Mouse (Mus musculus) limb, embryonic 11.5 days (tissue): ENCODE results near the gene Mns1. TPM values are rescaled to one million over a fixed set of nuclear protein-coding genes. Genes with fewer than 3 reads are reported as not detected.

Experiments
- ATAC-seq: fragments of 200-750 bp; cut with Nextera tagmentation; 2 replicates; pipeline ENCODE4 v1.8.0; 2017; ENCODE audit warnings: low read depth; ENCODE audit not compliant: insufficient number of reproducible peaks, low FRiP score, low TSS enrichment
- DNase-seq: peaks from one replicate; pipeline ENCODE4 v3.0.0-alpha.2; 2015; ENCODE audit warnings: low spot score
- H3K27ac ChIP-seq: fragments of 300-500 bp; sonication (generic); replicated peaks from 2 replicates; pipeline ENCODE4 v1.5.1; 2014; ENCODE audit warnings: low read depth, mild to moderate bottlenecking, low read length
- H3K27me3 ChIP-seq: fragments of 300-500 bp; sonication (generic); 2 replicates; pipeline ENCODE4 v1.6.1; 2014; ENCODE audit warnings: mild to moderate bottlenecking, low read length, mixed read lengths; ENCODE audit not compliant: control insufficient read depth, insufficient read depth
- H3K36me3 ChIP-seq: fragments of 300-500 bp; sonication (generic); 2 replicates; pipeline ENCODE4 v1.6.1; 2014; ENCODE audit warnings: mild to moderate bottlenecking, low read length, moderate library complexity, mixed read lengths; ENCODE audit not compliant: control insufficient read depth, insufficient read depth
- H3K4me1 ChIP-seq: fragments of 300-500 bp; sonication (generic); 2 replicates; pipeline ENCODE4 v1.6.1; 2014; ENCODE audit warnings: low read length, mixed read lengths; ENCODE audit not compliant: control insufficient read depth, insufficient read depth
- H3K4me2 ChIP-seq: fragments of 300-500 bp; sonication (generic); 2 replicates; pipeline ENCODE4 v1.6.1; 2014; ENCODE audit warnings: low read depth, mild to moderate bottlenecking, moderate library complexity; ENCODE audit not compliant: severe bottlenecking
- H3K4me3 ChIP-seq: fragments of 300-500 bp; sonication (generic); 2 replicates; pipeline ENCODE4 v1.5.1; 2014; ENCODE audit warnings: low read depth, low read length
- H3K9ac ChIP-seq: fragments of 300-500 bp; sonication (generic); 2 replicates; pipeline ENCODE4 v1.6.1; 2014; ENCODE audit warnings: mild to moderate bottlenecking, low read length
- H3K9me3 ChIP-seq: fragments of 300-500 bp; sonication (generic); 2 replicates; pipeline ENCODE4 v1.6.1; 2016; ENCODE audit warnings: low read length; ENCODE audit not compliant: control insufficient read depth
- WGBS: fragments of 180-500 bp; shearing (Covaris S2); extraction: QIAGEN DNeasy Blood & Tissue Kit; methylation state at CpG from one replicate; pipeline ENCODE4 v1.1.7; 2014; 5-methylcytosine and 5-hydroxymethylcytosine counted together
- polyA plus RNA-seq: library from polyadenylated mRNA; unstranded; fragments of >200 nt; fragmentation: Nextera tagmentation; extraction: Ambion mirVana; gene quantifications from 2 replicates; pipeline ENCODE4 v1.2.1, GENCODE M21; 2014

The Mns1 gene
- polyA plus RNA-seq, 1 experiment from 2014 or later: 55.7 TPM

- Histone ChIP-seq H3K4me1 (no peaks in the 10 kb centered on the region), H3K36me3 (peaks cover 3% of the 10 kb centered on the region; the same call in 1 of the 2 replicates), H3K4me3 (no peak overlapping the region), H3K27ac (no peak overlapping the region), H3K27me3 (no peaks in the 10 kb centered on the region), H3K9me3 (no peaks in the 10 kb centered on the region), H3K4me2 (no peak overlapping the region), H3K9ac (no peak overlapping the region)
- DNase-seq (no peak), ATAC-seq (no peak)
- 92% methylated on average over 10 of the region's 10 CpGs for WGBS
These were observed 30.8 kb downstream of the Mns1 start for GRCm38 (mm10) chr9:72468616-72469015.

- Histone ChIP-seq H3K4me3 (no peak overlapping the region), H3K4me2 (no peak overlapping the region), H3K9me3 (no peaks in the 10 kb centered on the region), H3K4me1 (peaks cover 3% of the 10 kb centered on the region; the same call in 1 of the 2 replicates), H3K27ac (no peak overlapping the region), H3K36me3 (peaks cover 3% of the 10 kb centered on the region; the same call in 1 of the 2 replicates), H3K27me3 (no peaks in the 10 kb centered on the region), H3K9ac (no peak overlapping the region)
- 90% methylated on average over 1 of the region's 1 CpGs for WGBS
- no peak for DNase-seq
- no peak for ATAC-seq
These were observed 32.0 kb downstream of the Mns1 start for GRCm38 (mm10) chr9:72469851-72470250.

GRCm38 (mm10) chr9:72475511-72475910 lies 37.7 kb downstream of the Mns1 start:
- Histone ChIP-seq H3K27ac (no peak overlapping the region), H3K4me2 (no peak overlapping the region), H3K9ac (no peak overlapping the region), H3K9me3 (no peaks in the 10 kb centered on the region), H3K36me3 (peaks cover 5% of the 10 kb centered on the region; the same call in 1 of the 2 replicates), H3K27me3 (no peaks in the 10 kb centered on the region), H3K4me3 (no peak overlapping the region), H3K4me1 (peaks cover 3% of the 10 kb centered on the region; the same call in 1 of the 2 replicates)
- ATAC-seq: no peak
- peak; percentile 38 for DNase-seq
- WGBS: 59% methylated on average over 9 of the region's 9 CpGs

GRCm38 (mm10) chr9:72477306-72477705 lies 39.5 kb downstream of the Mns1 start:
- 63% methylated on average over 6 of the region's 6 CpGs for WGBS
- ATAC-seq (no peak), DNase-seq (no peak)
- Histone ChIP-seq H3K4me3 (no peak overlapping the region), H3K9ac (no peak overlapping the region), H3K36me3 (peaks cover 2% of the 10 kb centered on the region; the same call in 1 of the 2 replicates), H3K4me2 (no peak overlapping the region), H3K27ac (no peak overlapping the region), H3K27me3 (no peaks in the 10 kb centered on the region), H3K9me3 (no peaks in the 10 kb centered on the region), H3K4me1 (peaks cover 3% of the 10 kb centered on the region; the same call in 1 of the 2 replicates)

GRCm38 (mm10) chr9:72479276-72479675 lies 41.5 kb downstream of the Mns1 start:
- no peaks in the 10 kb centered on the region for H3K27me3 ChIP-seq

GRCm38 (mm10) chr9:72488523-72488922 lies 50.7 kb downstream of the Mns1 start:
- Histone ChIP-seq H3K36me3 (peaks cover 8% of the 10 kb centered on the region), H3K4me3 (no peak overlapping the region), H3K27ac (no peak overlapping the region), H3K27me3 (no peaks in the 10 kb centered on the region), H3K4me2 (no peak overlapping the region), H3K4me1 (peaks cover 4% of the 10 kb centered on the region; the same call in 1 of the 2 replicates), H3K9ac (no peak overlapping the region), H3K9me3 (no peaks in the 10 kb centered on the region)
- ATAC-seq (no peak), DNase-seq (no peak)

More at GRCm38 (mm10) chr9:72479276-72479675, 41.5 kb downstream of the Mns1 start:
- peaks cover 3% of the 10 kb centered on the region; the same call in 1 of the 2 replicates for H3K4me1 ChIP-seq
- no peak overlapping the region for H3K27ac ChIP-seq
- H3K36me3 ChIP-seq: peaks cover 2% of the 10 kb centered on the region; the same call in 1 of the 2 replicates
- H3K9me3 ChIP-seq: no peaks in the 10 kb centered on the region
- WGBS: 89% methylated on average over 1 of the region's 1 CpGs
- H3K4me2 ChIP-seq: no peak overlapping the region
- ATAC-seq (no peak), DNase-seq (no peak)
- no peak overlapping the region for H3K9ac ChIP-seq
- H3K4me3 ChIP-seq: no peak overlapping the region

- H3K4me1 ChIP-seq: peaks cover 4% of the 10 kb centered on the region; the same call in 1 of the 2 replicates
- no peak overlapping the region for H3K4me3 ChIP-seq
- H3K9me3 ChIP-seq: no peaks in the 10 kb centered on the region
- H3K27ac ChIP-seq: no peak overlapping the region
- no peak overlapping the region for H3K9ac ChIP-seq
- no peaks in the 10 kb centered on the region for H3K27me3 ChIP-seq
- no peak for ATAC-seq
- DNase-seq: no peak
- no peak overlapping the region for H3K4me2 ChIP-seq
- peaks cover 8% of the 10 kb centered on the region for H3K36me3 ChIP-seq
- 92% methylated on average over 5 of the region's 5 CpGs for WGBS
These were observed 51.3 kb downstream of the Mns1 start for GRCm38 (mm10) chr9:72489131-72489530.

- H3K36me3 ChIP-seq: 0 out of 2 replicates have a peak, but pooled peaks cover 2% of the 10 kb centered on the region
- no peaks in the 10 kb centered on the region for H3K27me3 ChIP-seq
- no peaks in the 10 kb centered on the region for H3K9me3 ChIP-seq
- peak overlapping the region; percentile 54 for H3K4me2 ChIP-seq
- H3K9ac ChIP-seq: peak overlapping the region; percentile 82
- peak; percentile 96 for DNase-seq
- ATAC-seq: peak; percentile 87; the same call in 1 of the 2 replicates
- peak overlapping the region; percentile 78 for H3K4me3 ChIP-seq
- H3K4me1 ChIP-seq: peaks cover 4% of the 10 kb centered on the region; the same call in 1 of the 2 replicates
- under 1% methylated on average over 32 of the region's 32 CpGs for WGBS
- H3K27ac ChIP-seq: peak overlapping the region; percentile 68
These were observed 53.9 kb downstream of the Mns1 start for GRCm38 (mm10) chr9:72491559-72492193.
